Mouse (Mus musculus) myocyte (in vitro differentiated cells): ENCODE results near the gene Zbtb20. TPM values are rescaled to one million over a fixed set of nuclear protein-coding genes. Genes with fewer than 3 reads are reported as not detected.
A peak's percentile ranks its signal among the peaks of the same experiment; 100 is the strongest.

Source experiments
- H3K27me3 ChIP-seq: one replicate; pipeline ENCODE4 v1.6.1; 2011; ENCODE audit not compliant: control insufficient read depth, insufficient read depth, insufficient read length
- H3K36me3 ChIP-seq: one replicate; pipeline ENCODE4 v1.6.1; 2011; ENCODE audit not compliant: control insufficient read depth, insufficient read depth
- H3K4me2 ChIP-seq: one replicate; pipeline ENCODE4 v1.6.1; 2011; ENCODE audit warnings: low read depth, control low read depth
- H3K4me3 ChIP-seq: one replicate; pipeline ENCODE4 v1.5.1; 2011; ENCODE audit warnings: mild to moderate bottlenecking, control low read depth, moderate library complexity
- H3K79me2 ChIP-seq: one replicate; pipeline ENCODE4 v1.6.1; 2011; ENCODE audit not compliant: control insufficient read depth, insufficient read depth
- H3ac ChIP-seq: one replicate; pipeline ENCODE4 v1.6.1; 2011; ENCODE audit not compliant: control insufficient read depth, insufficient read length
- CEBPB ChIP-seq: IDR thresholded peaks from 2 replicates; pipeline ENCODE4 v1.6.1; 2011; ENCODE audit warnings: mild to moderate bottlenecking, moderate library complexity; ENCODE audit not compliant: poor library complexity, insufficient read depth, severe bottlenecking
- E2F4 ChIP-seq: IDR thresholded peaks from one replicate; pipeline ENCODE4 v1.6.1; 2011; ENCODE audit warnings: mild to moderate bottlenecking, control low read depth, moderate library complexity; ENCODE audit not compliant: insufficient read depth
- MAX ChIP-seq: IDR thresholded peaks from one replicate; pipeline ENCODE4 v1.6.1; 2011; ENCODE audit warnings: low read depth, mild to moderate bottlenecking, control low read depth
- MYOD1 ChIP-seq, 3 experiments: IDR thresholded peaks; one replicate each; pipeline ENCODE4 v1.6.1; 2011; ENCODE audit warnings: control low read depth in 2 of 3, low read depth in 2 of 3, mild to moderate bottlenecking in 2 of 3, moderate library complexity in 1 of 3; ENCODE audit not compliant: insufficient read length in 2 of 3, control insufficient read depth in 1 of 3
- MYOG ChIP-seq, 3 experiments: IDR thresholded peaks; one replicate each; pipeline ENCODE4 v1.6.1; 2011; ENCODE audit warnings: control low read depth in 2 of 3, low read depth in 2 of 3, mild to moderate bottlenecking in 2 of 3; ENCODE audit not compliant: insufficient read length in 2 of 3, control insufficient read depth in 1 of 3, insufficient read depth in 1 of 3
- POLR2A ChIP-seq: IDR thresholded peaks from one replicate; pipeline ENCODE4 v1.6.1; 2011; ENCODE audit warnings: low read depth, mild to moderate bottlenecking, control low read depth, moderate library complexity; ENCODE audit not compliant: insufficient read length
- POLR2AphosphoS2 ChIP-seq: IDR thresholded peaks from one replicate; pipeline ENCODE4 v1.6.1; 2011; ENCODE audit warnings: low read depth, control low read depth; ENCODE audit not compliant: insufficient read length
- REST ChIP-seq: IDR thresholded peaks from one replicate; pipeline ENCODE4 v1.6.1; 2011; ENCODE audit warnings: mild to moderate bottlenecking, control low read depth, moderate library complexity; ENCODE audit not compliant: insufficient read depth, insufficient read length
- SRF ChIP-seq: IDR thresholded peaks from one replicate; pipeline ENCODE4 v1.6.1; 2011; ENCODE audit warnings: low read depth; ENCODE audit not compliant: control insufficient read depth, insufficient read length
- TCF12 ChIP-seq: IDR thresholded peaks from one replicate; pipeline ENCODE4 v1.6.1; 2011; ENCODE audit warnings: mild to moderate bottlenecking, control low read depth; ENCODE audit not compliant: poor library complexity, insufficient read depth, severe bottlenecking
- TCF3 ChIP-seq: IDR thresholded peaks from one replicate; pipeline ENCODE4 v1.6.1; 2011; ENCODE audit warnings: low read depth, control low read depth; ENCODE audit not compliant: insufficient read length
- USF1 ChIP-seq: IDR thresholded peaks from one replicate; pipeline ENCODE4 v1.6.1; 2011; ENCODE audit warnings: low read depth, mild to moderate bottlenecking, control low read depth, moderate library complexity
- polyA plus RNA-seq: library from polyadenylated mRNA; unstranded; fragments of >200 nt; fragmentation: generic; extraction: Trizol; gene quantifications from one replicate; pipeline ENCODE4 v1.2.1, GENCODE M21; 2012; ENCODE audit warnings: missing spikeins

Gene Zbtb20
- polyA plus RNA-seq, 1 experiment = 5.0 TPM

- no peak overlapping the region for H3K4me3 ChIP-seq
- TF ChIP-seq POLR2A (no peak), MYOG (IDR thresholded peaks at IDR 0.05; ENCODE audit: control insufficient read depth in 1 of 3, insufficient read depth in 1 of 3, insufficient read length in 2 of 3, low read depth in 2 of 3) (no peak), POLR2AphosphoS2 (no peak), MAX (no peak), MYOD1 (IDR thresholded peaks at IDR 0.05; ENCODE audit: control insufficient read depth in 1 of 3, insufficient read length in 2 of 3, low read depth in 2 of 3) (no peak), SRF (no peak), E2F4 (no peak), USF1 (no peak), TCF3 (no peak), CEBPB (no peak), TCF12 (no peak), REST (no peak)
- no peak overlapping the region for H3ac ChIP-seq
- H3K36me3 ChIP-seq = no peaks in the 10 kb centered on the region
- H3K27me3 ChIP-seq = no peaks in the 10 kb centered on the region
- H3K4me2 ChIP-seq = no peak overlapping the region
- no peaks in the 10 kb centered on the region for H3K79me2 ChIP-seq
Measured at GRCm38 (mm10) chr16:42908896-42909295, 33.2 kb downstream of the Zbtb20 start.

- Histone ChIP-seq H3K36me3 (no peaks in the 10 kb centered on the region), H3K79me2 (no peaks in the 10 kb centered on the region), H3ac (no peak overlapping the region), H3K4me3 (no peak overlapping the region), H3K27me3 (no peaks in the 10 kb centered on the region), H3K4me2 (peak overlapping the region; percentile 43)
- TF ChIP-seq SRF = no peak
- TF ChIP-seq POLR2A = no peak
- no peak for TF ChIP-seq POLR2AphosphoS2
- no peak for TF ChIP-seq E2F4
- TF ChIP-seq TCF12 = no peak
- TF ChIP-seq USF1 = no peak
- no peak for TF ChIP-seq MAX
- TF ChIP-seq REST = no peak
- no peak for TF ChIP-seq TCF3
- TF ChIP-seq CEBPB = no peak
- TF ChIP-seq MYOD1 (IDR thresholded peaks at IDR 0.05; ENCODE audit: control insufficient read depth in 1 of 3, insufficient read length in 2 of 3, low read depth in 2 of 3) = no peak
- no peak for TF ChIP-seq MYOG (IDR thresholded peaks at IDR 0.05; ENCODE audit: control insufficient read depth in 1 of 3, insufficient read depth in 1 of 3, insufficient read length in 2 of 3, low read depth in 2 of 3)
Measured at GRCm38 (mm10) chr16:42910016-42910415, 34.3 kb downstream of the Zbtb20 start.

- TF ChIP-seq E2F4 (no peak), POLR2AphosphoS2 (no peak), MYOD1 (IDR thresholded peaks at IDR 0.05; ENCODE audit: control insufficient read depth in 1 of 3, insufficient read length in 2 of 3, low read depth in 2 of 3) (peak in 2 of 3 experiments; percentile 28 to 71), REST (no peak), TCF3 (no peak), SRF (no peak), MYOG (IDR thresholded peaks at IDR 0.05; ENCODE audit: control insufficient read depth in 1 of 3, insufficient read depth in 1 of 3, insufficient read length in 2 of 3, low read depth in 2 of 3) (peak in 2 of 3 experiments; percentile 30 to 87), POLR2A (no peak), CEBPB (peak; percentile 13; the same call in 1 of the 2 replicates), USF1 (no peak)
- Histone ChIP-seq H3K79me2 (no peaks in the 10 kb centered on the region), H3K27me3 (no peaks in the 10 kb centered on the region), H3K36me3 (no peaks in the 10 kb centered on the region), H3ac (no peak overlapping the region), H3K4me3 (no peak overlapping the region), H3K4me2 (peak overlapping the region; percentile 43)
Measured at GRCm38 (mm10) chr16:42910716-42911115, 35.0 kb downstream of the Zbtb20 start.

GRCm38 (mm10) chr16:42911326-42911725 lies 35.6 kb downstream of the Zbtb20 start:
- TF ChIP-seq MYOD1 (IDR thresholded peaks at IDR 0.05; ENCODE audit: control insufficient read depth in 1 of 3, insufficient read length in 2 of 3, low read depth in 2 of 3) = no peak
- TF ChIP-seq POLR2AphosphoS2 = no peak
- no peak for TF ChIP-seq MYOG (IDR thresholded peaks at IDR 0.05; ENCODE audit: control insufficient read depth in 1 of 3, insufficient read depth in 1 of 3, insufficient read length in 2 of 3, low read depth in 2 of 3)
- TF ChIP-seq REST = no peak
- TF ChIP-seq TCF12 = no peak
- TF ChIP-seq POLR2A = no peak
- TF ChIP-seq MAX = no peak
- no peak for TF ChIP-seq CEBPB
- Histone ChIP-seq H3ac (no peak overlapping the region), H3K4me2 (peak overlapping the region; percentile 13), H3K36me3 (no peaks in the 10 kb centered on the region), H3K79me2 (no peaks in the 10 kb centered on the region), H3K4me3 (no peak overlapping the region), H3K27me3 (no peaks in the 10 kb centered on the region)
